Mouse (Mus musculus) cerebellum, adult 9-10 months (tissue): ENCODE results near the gene Olfr819.
"Not testable (repeated sequence)": the region's sequence is repeated elsewhere in the genome, so short reads cannot be mapped to it uniquely, and the experiment has no call there.

ENCODE experiments used
- DNase-seq: peaks from one replicate; pipeline ENCODE4 v3.0.0; 2022

The Olfr819 gene

DNA sequence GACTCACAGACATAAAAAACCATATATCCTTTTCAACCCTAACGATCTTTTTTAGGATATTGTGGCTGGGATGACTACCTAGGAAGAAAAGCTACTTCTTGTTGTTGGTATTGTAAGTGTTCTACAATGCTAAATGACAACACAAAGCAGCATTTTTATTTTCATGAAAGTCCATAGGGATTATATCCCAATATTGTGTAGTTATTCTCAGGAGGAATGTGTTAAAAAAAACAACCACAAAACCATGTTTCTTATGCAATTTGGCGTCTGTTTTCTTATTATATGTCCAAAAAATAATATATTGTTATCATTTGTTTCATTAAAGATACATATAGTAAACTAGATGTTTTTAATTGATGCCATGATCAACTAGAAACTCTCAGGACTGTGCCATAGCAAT, at the start of gene Olfr819:
TSS of gene Olfr819 (minus strand) at position 101 of the 400 bp plus-strand sequence.
- DNase-seq, result not testable (repeated sequence)

- no peak for DNase-seq
These were observed 45.3 kb upstream of the Olfr819 start, which contains the start of gene Olfr820 for GRCm38 (mm10) chr10:130012321-130012720. Olfr820 (plus strand) TSS chr10:130012621.

- DNase-seq, result not testable (repeated sequence)
These were observed 38.3 kb upstream of the Olfr819 start for GRCm38 (mm10) chr10:130005366-130005765.

DNA sequence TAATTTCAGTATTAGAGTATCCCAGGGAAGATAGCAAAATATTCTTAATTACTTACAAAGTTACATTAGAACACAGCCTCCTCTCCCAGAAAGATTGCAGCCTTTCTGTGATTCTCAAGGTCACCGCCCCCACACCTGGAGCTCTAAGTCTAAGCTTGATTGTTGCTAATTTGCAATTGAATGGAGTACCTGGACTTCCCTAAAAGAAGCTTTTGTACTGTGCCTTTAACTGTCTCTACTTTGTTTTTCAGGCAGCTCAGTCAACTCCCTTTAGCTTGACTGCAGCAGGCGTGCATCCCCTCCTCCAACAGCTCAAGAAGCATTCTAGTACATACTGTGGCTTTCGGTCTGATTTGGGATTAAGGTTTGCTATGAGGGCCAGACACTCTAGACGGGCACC, 37.0 kb upstream of the Olfr819 start:
- DNase-seq, result not testable (repeated sequence)

- DNase-seq, result not testable (repeated sequence)
These were observed 17.9 kb upstream of the Olfr819 start, which contains the start of gene Gm10310 for GRCm38 (mm10) chr10:129984962-129985361. Gm10310 (minus strand) TSS chr10:129985062.

DNA sequence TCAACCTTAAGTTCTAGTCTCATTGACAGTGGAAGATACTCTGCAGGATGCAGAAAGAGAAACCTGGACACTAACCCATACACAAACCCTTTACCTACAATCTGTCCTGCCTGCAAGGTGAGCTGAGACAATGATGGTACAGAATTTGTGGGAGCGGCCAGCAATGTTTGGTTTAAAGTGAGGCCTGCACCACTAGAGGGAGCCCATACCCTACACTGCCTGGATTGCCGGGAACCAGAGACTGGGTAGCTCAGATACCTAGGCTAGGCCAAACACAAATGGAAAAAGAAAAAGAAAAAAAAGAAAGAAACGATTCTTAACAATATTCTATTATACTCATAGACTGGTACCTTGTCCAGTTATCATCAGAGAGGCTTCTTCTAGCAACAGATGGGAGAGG, 14.8 kb upstream of the Olfr819 start:
- not testable (repeated sequence) for DNase-seq

- not testable (repeated sequence) for DNase-seq
These were observed 9.0 kb upstream of the Olfr819 start, which contains the start of gene Olfr247 for GRCm38 (mm10) chr10:129976040-129976439. Olfr247 (minus strand) TSS chr10:129976140.

DNA sequence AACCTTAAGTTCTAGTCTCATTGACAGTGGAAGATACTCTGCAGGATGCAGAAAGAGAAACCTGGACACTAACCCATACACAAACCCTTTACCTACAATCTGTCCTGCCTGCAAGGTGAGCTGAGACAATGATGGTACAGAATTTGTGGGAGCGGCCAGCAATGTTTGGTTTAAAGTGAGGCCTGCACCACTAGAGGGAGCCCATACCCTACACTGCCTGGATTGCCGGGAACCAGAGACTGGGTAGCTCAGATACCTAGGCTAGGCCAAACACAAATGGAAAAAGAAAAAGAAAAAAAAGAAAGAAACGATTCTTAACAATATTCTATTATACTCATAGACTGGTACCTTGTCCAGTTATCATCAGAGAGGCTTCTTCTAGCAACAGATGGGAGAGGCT, 5.9 kb upstream of the Olfr819 start:
- DNase-seq, result not testable (repeated sequence)

- not testable (repeated sequence) for DNase-seq
These were observed 834 bp downstream of the Olfr819 start for GRCm38 (mm10) chr10:129966232-129966631.

- no peak for DNase-seq
These were observed 18.1 kb downstream of the Olfr819 start, which contains the start of gene Olfr818 for GRCm38 (mm10) chr10:129949000-129949399. Olfr818 (minus strand) TSS chr10:129949100.

- DNase-seq, result no peak
These were observed 51.6 kb downstream of the Olfr819 start, which contains the start of gene Olfr816 for GRCm38 (mm10) chr10:129915497-129915896. Olfr816 (minus strand) TSS chr10:129915597.
